Mouse (Mus musculus): ENCODE results near the gene Nicn1.

DNA sequence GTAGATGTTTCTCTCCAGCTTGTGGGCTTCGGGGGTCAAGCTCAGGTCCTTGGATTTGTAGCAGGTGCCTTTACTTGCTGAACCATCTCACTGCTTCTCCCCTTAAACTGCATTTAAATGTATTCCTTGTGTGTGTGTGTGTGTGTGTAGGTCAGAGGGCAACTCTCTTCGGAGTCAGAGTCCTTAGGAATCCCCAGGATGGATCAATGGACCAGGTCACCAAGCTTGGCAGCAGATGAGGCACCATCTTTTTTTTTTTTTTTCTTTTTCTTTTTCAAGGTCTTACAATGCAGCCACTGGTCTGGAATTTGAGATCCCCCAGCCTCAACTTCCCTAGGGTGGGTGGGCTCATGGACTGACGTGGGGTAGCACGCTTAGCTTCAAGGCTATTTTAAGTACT is 54.2 kb downstream of the Nicn1 start:
- no peak for TF ChIP-seq GATA1 (IDR thresholded peaks at IDR 0.05; ENCODE audit: low read length)
- no peak for TF ChIP-seq TAL1 (IDR thresholded peaks at IDR 0.05; ENCODE audit: low read length)

Data from erythroblast, embryonic 14.5 days (primary cell).